Mouse (Mus musculus) lung, postnatal 14 days (tissue): Measurements from ENCODE around the gene Hist2h2bb.
A peak's percentile ranks its signal among the peaks of the same experiment; 100 is the strongest.
"Not testable (repeated sequence)": the region's sequence is repeated elsewhere in the genome, so short reads cannot be mapped to it uniquely, and the experiment has no call there.

Experiments used
- DNase-seq: peaks from one replicate; pipeline ENCODE4 v3.0.0; 2021

Hist2h2bb gene

DNA sequence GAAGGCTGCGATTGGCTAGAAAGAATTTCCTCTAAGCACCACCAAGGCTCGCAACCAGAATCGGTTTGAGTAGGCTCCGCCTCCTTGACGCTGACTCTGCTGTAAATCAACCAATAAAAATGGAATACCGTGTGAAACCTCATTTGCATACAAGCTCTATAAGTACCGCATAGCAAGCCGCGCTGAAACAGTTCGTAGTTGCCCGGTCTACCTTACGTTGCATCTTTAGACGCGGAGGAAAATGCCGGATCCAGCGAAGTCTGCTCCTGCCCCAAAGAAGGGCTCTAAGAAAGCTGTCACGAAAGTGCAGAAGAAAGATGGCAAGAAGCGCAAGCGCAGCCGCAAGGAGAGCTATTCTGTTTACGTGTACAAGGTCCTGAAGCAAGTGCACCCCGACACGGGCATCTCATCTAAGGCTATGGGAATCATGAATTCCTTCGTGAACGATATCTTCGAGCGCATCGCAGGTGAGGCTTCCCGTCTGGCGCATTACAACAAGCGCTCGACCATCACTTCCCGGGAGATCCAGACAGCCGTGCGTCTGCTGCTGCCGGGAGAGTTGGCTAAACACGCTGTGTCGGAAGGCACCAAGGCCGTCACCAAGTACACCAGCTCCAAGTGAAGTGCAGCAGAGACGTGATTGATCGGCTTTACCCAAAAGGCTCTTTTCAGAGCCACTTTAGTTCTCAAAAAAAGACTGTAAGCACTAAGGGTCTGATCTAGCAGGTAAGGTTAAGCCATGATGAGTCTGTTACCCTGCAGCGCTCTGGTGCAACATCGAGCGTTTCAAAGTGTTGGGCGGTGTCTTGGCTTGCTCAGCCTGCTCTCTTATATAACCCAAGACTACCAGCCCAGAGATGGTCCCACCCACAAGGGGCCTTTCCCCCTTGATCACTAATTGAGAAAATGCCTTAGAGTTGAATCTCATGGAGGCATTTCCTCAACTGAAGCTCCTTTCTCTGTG lies at the start of gene Hist2h2bb:
TSS of gene Hist2h2bb (plus strand) at position 242 of the 964 bp plus-strand sequence.
- DNase-seq = peak; percentile 88

DNA sequence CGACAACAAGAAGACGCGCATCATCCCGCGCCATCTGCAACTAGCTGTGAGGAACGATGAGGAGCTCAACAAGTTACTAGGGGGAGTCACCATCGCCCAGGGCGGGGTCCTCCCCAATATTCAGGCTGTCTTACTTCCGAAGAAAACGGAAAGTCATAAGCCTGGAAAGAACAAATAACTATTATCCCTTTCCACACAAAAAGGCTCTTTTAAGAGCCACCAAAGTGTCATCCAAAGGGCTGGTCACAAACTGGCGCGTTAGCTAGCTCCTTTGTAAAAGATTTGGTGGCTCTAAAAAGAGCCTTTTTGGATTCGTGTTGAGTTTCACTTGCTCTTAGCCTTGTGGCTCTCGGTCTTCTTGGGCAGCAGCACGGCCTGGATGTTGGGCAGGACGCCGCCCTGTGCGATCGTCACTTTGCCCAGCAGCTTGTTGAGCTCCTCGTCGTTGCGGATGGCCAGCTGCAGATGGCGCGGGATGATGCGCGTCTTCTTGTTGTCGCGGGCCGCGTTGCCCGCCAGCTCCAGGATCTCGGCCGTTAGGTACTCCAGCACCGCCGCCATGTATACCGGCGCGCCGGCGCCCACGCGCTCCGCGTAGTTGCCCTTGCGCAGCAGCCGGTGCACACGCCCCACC lies 49.3 kb upstream of the Hist2h2bb start:
- DNase-seq = not testable (repeated sequence)

DNA sequence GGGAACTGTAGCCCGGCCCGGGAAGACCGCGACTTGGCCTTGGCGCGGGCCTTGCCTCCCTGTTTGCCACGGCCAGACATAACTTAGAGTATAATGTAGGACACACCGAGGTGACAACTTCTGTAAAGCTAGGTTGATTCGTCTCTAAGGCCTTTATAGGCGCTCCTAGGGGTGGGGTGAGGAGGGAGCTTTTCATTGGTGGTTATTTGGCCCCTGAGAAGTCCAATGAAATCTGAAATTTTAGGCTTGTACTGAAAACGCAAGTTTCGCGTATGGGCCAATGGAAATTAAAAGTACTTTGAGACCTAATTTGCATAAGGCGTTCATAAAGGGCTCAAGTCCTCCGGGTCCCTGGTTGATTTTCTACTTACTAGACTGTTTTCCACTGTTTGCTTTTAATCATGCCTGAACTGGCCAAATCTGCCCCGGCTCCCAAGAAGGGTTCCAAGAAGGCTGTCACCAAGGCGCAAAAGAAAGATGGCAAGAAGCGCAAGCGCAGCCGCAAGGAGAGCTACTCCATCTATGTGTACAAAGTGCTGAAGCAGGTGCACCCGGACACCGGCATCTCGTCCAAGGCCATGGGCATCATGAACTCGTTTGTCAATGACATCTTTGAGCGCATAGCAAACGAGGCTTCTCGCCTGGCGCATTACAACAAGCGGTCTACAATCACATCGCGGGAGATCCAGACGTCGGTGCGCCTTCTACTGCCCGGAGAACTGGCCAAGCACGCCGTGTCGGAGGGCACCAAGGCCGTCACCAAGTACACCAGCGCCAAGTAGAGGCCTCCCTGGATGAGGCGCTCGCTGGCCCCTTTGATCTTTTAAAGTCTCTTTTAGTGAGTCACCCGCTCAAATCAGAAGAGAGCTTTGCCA lies 48.5 kb upstream of the Hist2h2bb start, which contains the start of the genes Hist2h2ac and Hist2h2be:
TSS of gene Hist2h2ac (minus strand) at position 116 of the 875 bp plus-strand sequence.
TSS of gene Hist2h2be (plus strand) at position 355 of the 875 bp plus-strand sequence.
- DNase-seq = peak; percentile 87

DNA sequence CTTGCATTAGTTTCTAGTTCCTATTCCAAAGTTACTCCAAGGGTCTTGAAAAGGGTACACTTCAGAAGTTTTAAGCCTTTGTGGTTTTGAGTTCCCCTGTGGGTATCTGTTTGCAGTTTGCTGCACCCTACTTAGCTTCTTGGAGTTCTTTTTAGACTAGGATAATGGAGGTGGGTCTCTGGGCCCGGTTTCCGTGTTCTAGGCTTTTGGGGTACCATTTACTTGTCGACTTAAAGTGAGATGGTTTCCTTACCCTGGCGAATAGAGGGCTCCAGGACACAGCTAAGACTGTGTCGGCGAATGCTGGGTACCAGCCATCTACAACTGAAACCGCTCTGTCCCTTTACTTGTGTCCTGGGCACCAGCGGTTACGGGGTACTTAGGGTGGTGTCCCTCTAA lies 47.9 kb upstream of the Hist2h2bb start:
- DNase-seq = no peak

DNA sequence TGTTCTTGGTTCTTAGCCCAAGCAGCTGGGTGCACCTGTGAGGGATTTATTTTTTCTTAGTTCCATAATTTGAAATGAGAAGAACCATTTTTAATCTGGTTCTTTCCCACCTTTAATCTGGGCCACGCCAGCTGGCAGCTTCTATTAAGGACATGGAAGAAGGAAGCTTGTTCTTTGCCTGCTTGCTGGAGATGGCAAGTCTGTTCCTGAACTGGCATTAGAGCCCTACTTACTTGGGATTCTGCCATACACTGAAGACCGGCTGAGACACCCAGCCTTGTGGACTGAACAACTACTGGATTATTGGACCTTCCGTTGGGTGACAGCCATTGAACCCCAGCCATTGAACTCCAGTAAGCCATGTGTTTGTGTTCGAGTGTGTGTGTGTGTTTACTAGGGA lies 46.8 kb upstream of the Hist2h2bb start:
- no peak for DNase-seq

DNA sequence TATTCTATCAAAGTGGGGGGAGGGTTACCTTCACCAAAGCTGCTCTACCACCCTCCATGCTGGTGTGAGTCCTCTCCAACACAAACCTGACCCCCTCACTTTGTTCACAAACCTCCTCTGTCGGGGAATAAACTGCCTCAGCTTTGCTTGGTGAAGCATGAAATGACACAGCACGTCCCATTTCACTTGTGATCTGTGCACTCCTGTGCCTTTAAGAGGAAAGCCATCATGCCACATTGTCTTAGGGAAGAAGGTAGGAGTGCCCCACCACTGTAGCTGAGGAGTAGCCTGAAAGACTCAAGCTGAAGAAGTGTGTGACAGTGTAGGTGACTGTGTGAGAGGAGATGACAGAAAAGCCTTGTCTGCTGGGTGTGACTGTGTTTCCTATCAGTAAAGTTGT lies 44.1 kb upstream of the Hist2h2bb start:
- DNase-seq = no peak

DNA sequence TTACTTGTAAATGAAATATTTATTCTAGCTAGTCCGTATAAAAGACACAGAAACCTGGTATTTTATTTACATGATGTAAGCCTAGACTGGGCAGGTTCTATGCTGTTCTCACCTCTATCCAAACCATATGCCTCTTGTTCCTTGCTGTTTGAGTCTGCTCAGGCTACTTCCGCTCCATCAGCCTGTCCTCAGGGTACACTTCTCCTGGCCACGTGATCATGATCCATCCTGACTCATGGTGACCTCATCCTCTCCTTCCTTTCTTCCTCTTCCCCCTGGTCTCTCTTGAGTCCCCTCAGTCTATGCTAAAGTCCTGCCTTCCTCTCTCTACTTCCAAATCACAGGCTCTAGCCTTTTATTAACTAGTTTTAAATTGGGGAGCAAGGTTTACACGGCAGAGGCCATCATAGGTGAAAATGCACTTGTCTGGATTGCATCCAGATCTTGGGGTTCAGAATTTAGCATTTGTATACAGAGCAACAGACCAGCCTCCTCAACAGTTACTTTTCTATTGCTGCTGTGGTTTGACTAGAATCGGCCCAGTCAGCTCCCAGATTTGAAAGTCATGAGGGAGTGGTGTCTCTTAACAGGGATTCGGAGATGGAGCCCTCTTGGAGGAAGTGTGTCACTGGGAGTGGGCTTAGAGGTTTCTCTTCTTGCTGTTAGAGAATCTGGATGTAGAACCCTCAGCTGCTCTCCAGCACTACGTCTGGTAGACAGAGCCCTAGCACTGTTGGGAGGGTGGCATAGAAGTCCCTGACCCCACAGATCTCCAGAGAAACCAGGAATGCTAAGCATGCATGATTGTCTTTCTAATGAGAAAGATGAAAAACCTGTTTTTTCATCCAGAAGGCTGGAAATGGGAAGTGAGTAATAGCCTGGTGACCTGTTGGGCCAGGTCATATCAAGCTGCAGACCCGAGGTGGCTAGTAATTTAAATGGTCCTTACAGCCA lies 42.6 kb upstream of the Hist2h2bb start:
- DNase-seq = no peak

DNA sequence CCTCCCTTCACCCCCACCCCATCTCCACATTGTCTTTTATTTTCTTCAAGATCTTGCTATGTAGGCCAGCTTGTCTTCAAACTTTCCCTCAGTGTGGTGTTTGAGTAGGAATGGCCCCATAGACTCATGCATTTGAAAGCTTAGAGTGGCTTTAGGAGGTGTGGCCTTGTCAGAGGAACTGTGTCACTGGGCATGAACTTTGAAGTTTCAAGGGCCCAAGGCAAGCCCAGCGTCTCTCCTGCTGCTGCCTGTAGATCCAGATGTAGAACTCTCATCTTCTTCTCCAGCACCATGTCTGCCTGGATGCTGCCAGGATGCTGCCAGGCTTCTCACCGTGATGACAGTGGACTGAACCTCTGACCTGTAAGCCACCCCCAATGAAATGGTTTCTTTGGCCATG lies 40.7 kb upstream of the Hist2h2bb start:
- DNase-seq = no peak

DNA sequence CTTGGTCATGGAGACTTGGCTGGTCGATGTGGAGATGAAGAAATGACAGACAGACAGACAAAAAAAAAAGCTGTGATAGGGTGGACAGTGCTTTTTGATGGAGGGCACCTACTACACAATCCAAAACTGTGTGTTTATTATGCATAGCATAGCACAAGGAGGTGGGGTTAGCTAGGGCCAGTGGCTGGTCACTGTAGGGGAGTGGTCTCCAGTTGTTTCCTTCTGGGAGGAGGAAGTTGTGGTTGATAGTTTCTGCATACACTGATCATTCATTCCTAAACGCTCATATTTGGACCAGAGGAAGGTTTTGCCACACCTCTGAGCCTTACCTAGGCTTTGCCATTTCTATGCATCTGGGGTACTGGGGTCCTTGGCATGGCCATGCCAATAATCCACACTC lies 39.1 kb upstream of the Hist2h2bb start:
- DNase-seq = no peak

DNA sequence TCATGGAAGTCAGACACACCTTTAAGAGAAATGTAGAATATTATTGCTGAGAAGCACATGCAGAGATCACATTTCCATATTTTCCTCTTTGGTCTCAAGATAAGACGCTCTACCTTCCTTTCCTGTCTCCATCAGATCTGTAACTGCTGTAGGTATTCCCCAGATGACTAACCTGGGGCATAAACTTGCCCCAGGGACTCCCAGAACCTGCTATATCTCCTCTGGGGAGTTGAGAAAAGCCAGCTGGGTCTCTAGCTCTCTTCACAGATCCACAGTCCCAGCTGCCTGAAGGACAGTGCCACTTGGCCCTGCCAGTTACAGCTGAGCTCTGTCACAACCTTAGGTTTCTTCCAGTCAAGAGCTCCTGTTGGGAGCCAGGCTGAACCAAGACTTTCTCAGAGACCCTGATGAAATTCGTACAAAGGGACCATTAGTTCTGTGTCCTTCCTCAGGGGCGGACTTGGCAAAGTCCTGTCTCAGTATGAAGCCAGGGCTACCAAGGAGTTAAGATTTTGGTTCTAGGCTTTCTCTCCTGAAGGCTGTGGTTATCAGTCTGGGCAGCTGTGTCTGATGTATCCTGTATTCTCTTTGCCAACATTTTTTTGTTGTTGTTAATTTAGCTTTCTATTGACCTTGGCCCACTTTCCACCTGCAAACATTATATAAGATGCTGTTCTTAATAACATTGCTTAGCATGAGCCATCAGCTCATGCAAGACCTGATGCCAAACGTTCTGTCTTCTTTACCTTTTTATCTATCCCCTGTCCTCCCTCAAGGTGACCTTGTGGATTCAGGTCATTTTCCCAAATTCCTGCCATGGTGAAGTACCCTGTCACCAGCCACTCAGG lies 38.4 kb upstream of the Hist2h2bb start:
- no peak for DNase-seq

DNA sequence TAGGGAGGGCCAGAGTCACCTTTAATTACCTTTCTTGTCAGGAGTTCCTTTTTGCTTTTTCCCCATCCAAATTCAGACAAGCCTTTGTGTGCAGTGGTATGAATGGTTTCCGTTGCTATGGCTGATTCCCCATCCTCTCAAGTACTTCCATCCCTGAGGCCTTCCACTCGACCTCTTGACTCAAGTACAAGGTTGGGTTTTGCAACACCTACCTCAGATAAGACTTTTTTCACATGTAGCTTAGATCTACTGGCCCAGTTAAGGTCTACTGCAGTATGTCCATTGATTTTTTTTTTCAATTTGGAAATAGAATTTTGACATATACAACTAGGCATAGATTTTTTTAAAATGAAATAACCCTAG lies 37.8 kb upstream of the Hist2h2bb start:
- peak; percentile 18 for DNase-seq

DNA sequence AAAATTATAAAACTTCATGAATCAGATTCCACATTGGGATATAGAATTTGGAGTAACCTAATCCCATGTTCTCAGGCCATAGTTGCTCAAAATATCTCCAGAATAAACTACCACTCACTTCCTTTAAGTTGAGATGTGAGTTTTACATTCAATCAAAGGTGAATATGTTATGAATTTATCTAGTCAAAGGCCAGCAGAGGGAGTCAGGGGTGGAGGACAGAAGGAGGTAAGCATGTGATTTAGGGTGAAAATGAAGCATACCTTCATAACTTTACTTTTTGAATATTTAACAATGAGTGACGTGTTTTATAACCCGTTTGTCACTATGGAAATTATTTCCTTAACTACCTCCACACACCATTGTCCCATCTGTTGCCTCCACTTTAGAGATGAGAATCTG lies 34.6 kb upstream of the Hist2h2bb start:
- no peak for DNase-seq

DNA sequence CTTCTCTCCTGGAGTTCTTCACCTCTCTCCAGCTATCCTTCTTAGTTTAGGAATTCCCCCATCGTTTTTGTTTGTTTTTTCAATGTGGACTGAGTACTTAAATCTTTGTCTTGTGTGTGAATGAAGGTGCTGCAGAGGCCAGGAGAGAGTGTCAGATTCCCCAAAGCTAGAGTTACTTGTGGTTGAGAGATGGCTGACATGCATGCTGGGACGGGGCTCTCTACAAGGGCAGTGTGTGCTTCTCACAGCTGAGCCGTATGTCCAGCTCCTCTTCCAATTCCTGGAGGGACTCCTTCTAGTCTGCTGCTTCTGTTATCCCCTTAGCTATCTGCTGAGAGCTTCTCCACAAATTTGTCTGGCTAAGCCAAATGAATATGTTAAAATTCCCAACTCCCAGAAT lies 33.7 kb upstream of the Hist2h2bb start:
- DNase-seq = no peak

DNA sequence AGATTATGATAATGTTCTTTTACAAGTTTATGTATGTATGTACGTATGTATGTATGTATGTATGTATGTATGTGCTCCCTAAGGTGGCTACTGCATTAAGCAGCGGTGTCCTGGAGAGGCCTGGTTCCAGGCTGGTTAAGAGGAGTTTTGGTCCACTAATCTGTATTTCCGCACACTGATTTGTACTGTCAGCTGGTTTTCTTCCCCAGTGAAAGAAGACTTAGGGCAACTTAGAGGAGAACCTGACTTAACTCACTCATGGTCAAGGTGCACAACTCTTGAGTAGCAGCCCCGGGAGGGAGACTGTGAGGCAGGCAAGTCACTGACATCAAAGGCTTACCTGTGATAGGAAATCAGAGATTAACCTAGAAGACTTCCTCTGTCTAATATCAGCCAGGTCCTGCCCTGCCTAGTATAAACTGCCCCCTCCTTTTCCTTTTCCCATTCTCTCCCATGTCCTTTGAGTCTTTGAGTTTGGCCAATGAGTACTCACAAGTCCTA lies 32.7 kb upstream of the Hist2h2bb start:
- no peak for DNase-seq

DNA sequence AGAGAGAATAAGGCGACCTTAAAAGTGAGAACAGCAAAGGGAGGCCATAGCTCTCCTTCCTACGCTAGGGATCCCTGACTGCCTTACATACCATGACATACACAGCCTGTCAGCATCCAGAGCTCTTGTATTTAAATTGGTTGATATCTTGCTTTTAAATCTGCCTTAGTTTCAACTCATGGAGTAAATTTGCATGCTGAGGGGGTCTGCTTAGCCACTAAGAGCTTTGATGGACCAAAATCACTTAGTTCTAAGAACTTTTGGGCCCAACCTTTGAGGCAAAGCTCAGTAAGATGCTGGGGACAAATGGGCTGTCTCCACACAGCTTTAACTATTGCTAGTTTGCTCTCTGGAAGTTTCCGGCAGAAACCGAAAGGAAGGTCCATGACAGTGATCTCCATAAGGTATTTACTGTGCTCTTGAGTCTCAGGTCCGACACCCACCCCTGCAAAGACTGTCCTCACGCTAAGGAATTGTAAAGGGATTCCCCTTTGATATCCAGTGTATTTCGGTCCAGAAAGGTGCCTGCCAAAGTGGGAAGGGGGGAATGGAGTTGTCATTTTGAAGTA lies 32.1 kb upstream of the Hist2h2bb start:
- DNase-seq = no peak

DNA sequence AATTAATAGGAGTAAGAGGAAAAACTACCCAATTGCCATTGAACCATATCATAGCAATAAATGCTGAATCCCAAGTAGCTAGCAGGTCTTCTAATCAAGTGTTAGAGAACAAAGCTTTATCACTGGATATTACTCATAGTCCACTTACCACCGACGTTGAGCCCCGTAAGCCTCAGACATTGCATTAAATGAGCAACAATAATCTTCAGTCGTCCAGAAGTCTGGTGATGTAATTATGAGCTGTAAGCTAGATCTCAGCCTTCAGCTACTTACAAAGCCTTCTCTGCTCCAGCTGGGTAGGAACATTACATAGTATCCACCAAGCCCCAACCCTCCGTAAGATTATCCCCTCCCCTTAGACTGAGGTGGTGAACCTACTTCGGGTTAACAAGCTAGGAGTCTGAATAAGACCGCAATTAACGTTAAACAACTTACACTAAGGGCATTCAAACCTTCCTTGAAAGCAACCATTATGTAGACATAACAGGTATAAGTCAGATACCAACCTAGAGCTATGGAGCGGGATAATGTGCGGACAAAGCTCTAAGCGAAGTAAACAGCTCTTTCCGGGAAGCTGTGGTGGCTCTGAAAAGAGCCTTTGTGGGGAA lies 31.5 kb upstream of the Hist2h2bb start:
- no peak for DNase-seq

DNA sequence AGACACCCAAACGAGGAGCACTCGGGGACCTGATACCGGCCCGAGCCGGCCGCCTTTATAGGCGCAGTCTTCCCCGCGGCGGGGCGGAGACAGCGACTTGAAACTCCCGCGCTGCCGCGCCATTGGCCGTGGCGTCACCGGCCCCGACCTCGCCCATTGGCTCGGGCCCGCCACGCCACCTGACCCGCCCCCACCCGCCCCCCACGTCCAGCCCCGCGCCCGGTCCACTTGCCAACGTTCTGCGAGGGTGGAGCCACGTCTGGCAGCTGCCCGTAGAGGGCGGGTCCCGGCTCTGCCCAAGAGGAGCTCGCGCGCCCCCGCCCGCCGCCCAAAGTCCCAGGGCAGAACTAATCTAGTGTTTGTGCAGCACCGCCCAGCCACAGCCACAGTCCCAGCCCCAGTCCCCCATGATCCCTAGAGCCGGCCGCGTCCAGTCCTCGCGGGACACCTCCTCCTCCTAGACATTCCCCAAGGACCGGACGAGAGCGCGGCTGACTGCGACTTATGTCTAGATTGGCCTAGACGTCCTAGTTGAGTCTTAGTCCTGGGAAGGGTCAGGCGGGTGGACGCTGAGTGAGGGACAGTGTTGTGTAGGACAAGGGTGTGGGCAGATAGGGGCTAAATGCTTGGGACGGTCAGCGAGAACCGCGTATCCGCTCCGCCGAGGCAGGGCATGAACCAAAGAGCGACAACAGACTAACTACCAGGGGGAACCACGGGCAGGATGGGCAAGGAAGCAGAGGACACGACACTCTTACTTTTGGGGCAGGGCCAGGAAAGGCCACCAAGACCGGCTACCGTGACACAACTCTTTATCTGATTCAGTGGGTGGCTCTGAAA lies 30.4 kb upstream of the Hist2h2bb start, which contains the start of gene Hist2h3c2:
TSS of gene Hist2h3c2 (minus strand) at position 174 of the 840 bp plus-strand sequence.
- not testable (repeated sequence) for DNase-seq

DNA sequence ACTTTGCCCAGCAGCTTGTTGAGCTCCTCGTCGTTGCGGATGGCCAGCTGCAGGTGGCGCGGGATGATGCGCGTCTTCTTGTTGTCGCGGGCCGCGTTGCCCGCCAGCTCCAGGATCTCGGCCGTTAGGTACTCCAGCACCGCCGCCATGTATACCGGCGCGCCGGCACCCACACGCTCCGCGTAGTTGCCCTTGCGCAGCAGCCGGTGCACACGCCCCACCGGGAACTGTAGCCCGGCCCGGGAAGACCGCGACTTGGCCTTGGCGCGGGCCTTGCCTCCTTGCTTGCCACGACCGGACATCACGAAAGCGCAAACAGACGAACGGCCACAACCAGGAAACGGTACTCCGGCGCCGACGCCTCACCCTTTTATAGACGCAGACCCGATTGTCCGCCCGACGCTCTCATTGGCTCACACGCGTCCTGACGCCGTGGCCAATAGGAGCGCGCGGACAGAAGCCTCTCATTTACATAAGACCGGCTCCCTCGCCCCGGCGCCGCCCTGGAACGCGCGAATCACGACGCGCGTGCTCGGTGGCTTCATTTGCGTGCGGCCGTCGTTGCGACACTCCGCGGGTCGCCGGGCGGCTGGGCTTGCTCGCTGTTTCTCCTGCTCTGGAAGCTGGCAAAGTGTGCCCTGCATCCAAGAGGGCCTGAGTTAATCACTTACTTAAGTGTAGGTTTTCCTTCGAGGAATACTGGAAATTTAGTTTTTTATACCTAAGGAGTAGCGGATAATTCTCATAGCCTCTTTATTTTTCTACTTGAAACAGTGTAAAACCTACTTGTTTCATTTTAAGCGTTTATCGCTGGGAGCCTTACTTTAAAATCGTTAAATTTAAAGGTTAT lies 29.4 kb upstream of the Hist2h2bb start, which contains the start of gene Hist2h2aa2:
TSS of gene Hist2h2aa2 (minus strand) at position 328 of the 850 bp plus-strand sequence.
- peak; percentile 96 for DNase-seq
